Mouse (Mus musculus) G1E (cell line): ENCODE measurements around the gene Bicral.
"Not testable (repeated sequence)": the region's sequence is repeated elsewhere in the genome, so short reads cannot be mapped to it uniquely, and the experiment has no call there.

Source experiments
- CTCF ChIP-seq: IDR thresholded peaks from 2 replicates; pipeline ENCODE4 v1.5.1; 2012; ENCODE audit warnings: low read depth, low read length, inconsistent platforms, mixed read lengths
- POLR2AphosphoS5 ChIP-seq: IDR thresholded peaks from 2 replicates; pipeline ENCODE4 v1.6.1; 2012; ENCODE audit warnings: low read depth, low read length, inconsistent platforms; ENCODE audit not compliant: insufficient replicate concordance

DNA sequence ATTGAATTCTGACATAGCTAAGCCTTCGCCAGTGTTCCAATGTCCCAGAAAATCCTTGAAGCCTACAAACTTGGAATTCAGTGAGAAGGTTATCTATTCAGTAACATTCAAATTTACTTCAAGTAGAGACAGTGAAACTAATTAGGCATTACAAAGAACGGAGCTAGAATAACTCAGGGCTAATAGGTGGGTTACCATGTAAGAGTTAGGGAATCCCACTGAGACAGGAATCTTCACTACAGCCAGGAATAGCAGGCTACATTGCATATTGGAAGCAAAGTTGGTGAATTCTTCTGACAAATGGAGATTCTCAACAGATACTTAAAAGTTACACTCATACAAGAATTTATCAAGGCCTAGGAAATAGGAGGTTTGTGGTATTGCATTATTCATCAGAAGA lies 70.3 kb downstream of the Bicral start:
- not testable (repeated sequence) for TF ChIP-seq CTCF, POLR2AphosphoS5
